Mouse (Mus musculus) forebrain, embryonic 15.5 days (tissue): ENCODE data around the gene Spag5. TPM values are rescaled to one million over a fixed set of nuclear protein-coding genes. Genes with fewer than 3 reads are reported as not detected.

Experiments used
- ATAC-seq: fragments of 200-750 bp; cut with Nextera tagmentation; replicated peaks from 2 replicates; pipeline ENCODE4 v1.8.0; 2017; ENCODE audit warnings: mild to moderate bottlenecking, moderate TSS enrichment, moderate library complexity
- H3K27ac ChIP-seq: fragments of 300-500 bp; sonication (generic); replicated peaks from 2 replicates; pipeline ENCODE4 v1.5.1; 2015; ENCODE audit warnings: mild to moderate bottlenecking, inconsistent platforms
- H3K27me3 ChIP-seq: fragments of 300-500 bp; sonication (generic); 2 replicates; pipeline ENCODE4 v1.6.1; 2015; ENCODE audit warnings: inconsistent platforms
- H3K36me3 ChIP-seq: fragments of 300-500 bp; sonication (generic); 2 replicates; pipeline ENCODE4 v1.6.1; 2015; ENCODE audit warnings: mild to moderate bottlenecking, inconsistent platforms
- H3K4me1 ChIP-seq: fragments of 300-500 bp; sonication (generic); 2 replicates; pipeline ENCODE4 v1.6.1; 2015; ENCODE audit warnings: inconsistent platforms
- H3K4me2 ChIP-seq: fragments of 300-500 bp; sonication (generic); replicated peaks from 2 replicates; pipeline ENCODE4 v1.6.1; 2015; ENCODE audit warnings: mild to moderate bottlenecking, inconsistent platforms
- H3K4me3 ChIP-seq: fragments of 300-500 bp; sonication (generic); 2 replicates; pipeline ENCODE4 v1.5.1; 2015; ENCODE audit warnings: mild to moderate bottlenecking, inconsistent platforms
- H3K9ac ChIP-seq: fragments of 300-500 bp; sonication (generic); replicated peaks from 2 replicates; pipeline ENCODE4 v1.6.1; 2015; ENCODE audit warnings: mild to moderate bottlenecking, inconsistent platforms
- H3K9me3 ChIP-seq: fragments of 300-500 bp; sonication (generic); 2 replicates; pipeline ENCODE4 v1.6.1; 2016; ENCODE audit warnings: inconsistent platforms
- WGBS: fragments of 180-500 bp; shearing (Covaris S2); methylation state at CpG from one replicate; pipeline ENCODE4 v1.1.7; 2015; ENCODE audit warnings: mixed read lengths; 5-methylcytosine and 5-hydroxymethylcytosine counted together
- polyA plus RNA-seq: library from polyadenylated mRNA; unstranded; fragments of >200 nt; fragmentation: Nextera tagmentation; extraction: Ambion mirVana; gene quantifications from 2 replicates; pipeline ENCODE4 v1.2.1, GENCODE M21; 2015

The Spag5 gene
- polyA plus RNA-seq, 1 experiment from 2014 or later, result 23.2 TPM

DNA sequence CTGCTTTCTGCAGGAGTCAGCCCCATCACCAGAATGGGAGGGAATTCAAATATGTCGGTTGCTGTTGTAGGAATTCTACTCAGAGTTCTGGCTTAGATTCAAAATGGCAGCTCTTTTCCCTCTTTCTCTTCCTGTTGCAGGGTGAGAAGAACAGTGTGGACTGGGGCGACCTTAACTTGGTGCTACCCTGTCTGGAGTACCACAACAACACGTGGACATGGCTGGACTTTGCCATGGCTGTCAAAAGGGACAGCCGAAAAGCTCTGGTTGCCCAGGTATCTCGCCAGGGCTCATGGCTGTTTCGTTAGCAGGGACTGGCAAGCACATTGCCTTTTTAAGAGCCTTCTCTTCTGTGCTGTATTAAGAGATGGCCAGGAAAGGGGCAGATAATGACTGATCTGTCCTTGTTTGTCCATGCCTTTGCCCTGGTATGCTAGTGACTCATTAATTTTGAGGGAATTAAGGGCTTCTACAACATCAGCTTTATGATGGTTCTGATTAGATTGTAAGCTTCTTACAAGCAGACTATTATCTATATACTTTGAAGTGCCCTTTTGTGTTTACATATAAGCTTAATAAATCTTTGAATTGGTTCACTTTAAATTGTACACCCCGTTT lies 12.1 kb upstream of the Spag5 start:
- Histone ChIP-seq H3K9me3 (no peaks in the 10 kb centered on the region), H3K36me3 (peaks cover 84% of the 10 kb centered on the region), H3K4me3 (no peak overlapping the region), H3K4me1 (no peaks in the 10 kb centered on the region), H3K27me3 (no peaks in the 10 kb centered on the region), H3K4me2 (no peak overlapping the region), H3K27ac (no peak overlapping the region), H3K9ac (no peak overlapping the region)
- WGBS, result 90% methylated on average over 7 of the region's 7 CpGs
- no peak for ATAC-seq

DNA sequence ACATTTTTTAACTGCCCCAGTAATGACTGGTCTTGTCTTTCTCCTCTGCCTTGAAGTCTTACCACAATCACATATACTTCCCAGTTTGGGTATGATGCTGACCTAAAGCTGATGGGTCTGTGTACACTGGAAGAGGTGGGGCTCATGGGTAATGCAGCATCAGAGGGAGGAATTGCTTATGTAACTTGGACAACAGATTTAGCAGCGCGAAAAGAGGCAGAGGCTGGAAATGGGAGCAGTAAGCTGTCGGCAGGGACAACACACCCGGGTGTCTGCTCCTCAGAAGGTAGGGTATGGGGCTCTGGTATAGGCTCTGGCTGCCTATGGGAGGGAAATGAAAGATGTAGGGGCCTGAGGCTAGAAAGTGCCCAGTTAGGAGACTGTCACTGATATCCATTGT lies 10.7 kb upstream of the Spag5 start, which contains the start of gene BC030499:
Gene BC030499 (plus strand): TSS at position 188 of the 400 bp plus-strand sequence.
- Histone ChIP-seq H3K36me3 (peaks cover 70% of the 10 kb centered on the region), H3K27me3 (no peaks in the 10 kb centered on the region), H3K4me1 (no peaks in the 10 kb centered on the region), H3K4me3 (no peak within 1 kb of the TSS), H3K9ac (no peak within 1 kb of the TSS), H3K27ac (no peak within 1 kb of the TSS), H3K4me2 (no peak within 1 kb of the TSS), H3K9me3 (no peaks in the 10 kb centered on the region)
- WGBS, result 91% methylated on average over 4 of the region's 4 CpGs
- ATAC-seq, result no peak

DNA sequence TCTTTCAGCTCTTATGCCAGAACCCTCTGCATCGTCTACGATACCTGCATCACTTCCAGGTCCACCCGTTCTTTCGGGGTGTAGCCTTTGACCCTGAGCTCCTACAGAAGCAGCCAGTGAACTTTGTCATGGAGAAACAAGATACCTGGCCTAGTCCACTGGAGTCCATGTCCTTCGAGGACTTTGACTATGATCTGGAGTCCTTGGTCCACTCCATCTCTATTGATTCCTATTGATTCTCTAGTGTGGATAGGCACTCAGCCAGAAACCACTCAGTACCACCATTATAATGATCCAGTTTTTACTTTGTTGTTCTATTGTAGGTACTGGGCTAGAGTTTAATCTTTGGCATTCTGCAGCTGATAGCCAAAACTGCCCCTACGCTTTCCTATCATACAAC lies 6.7 kb upstream of the Spag5 start:
- no peak overlapping the region for H3K4me3 ChIP-seq

DNA sequence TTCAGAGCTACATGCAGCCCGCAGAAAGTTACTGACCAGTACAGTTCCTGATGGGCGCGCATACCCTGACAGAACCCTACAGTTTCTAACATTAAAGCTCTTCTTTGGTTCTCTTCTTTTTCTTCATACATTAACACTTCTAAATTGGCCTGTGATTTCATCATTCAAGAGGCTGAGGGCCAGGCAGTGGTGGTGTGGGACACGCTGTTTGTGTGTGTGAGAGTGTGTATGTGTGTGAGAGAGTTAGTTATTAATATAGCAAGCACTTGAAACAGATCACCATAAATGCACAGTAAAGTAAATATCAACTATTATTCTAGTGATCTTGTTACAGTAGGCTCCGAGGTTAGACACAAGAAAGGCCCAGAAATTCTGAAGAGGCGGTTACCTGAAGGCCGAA lies 412 bp upstream of the Spag5 start:
- H3K4me3 ChIP-seq, result peak overlapping the region; percentile 67
- no peaks in the 10 kb centered on the region for H3K9me3 ChIP-seq
- H3K4me2 ChIP-seq, result peak overlapping the region; percentile 99
- peak overlapping the region; percentile 58 for H3K9ac ChIP-seq
- WGBS, result 72% methylated on average over 7 of the region's 7 CpGs
- ATAC-seq, result peak; percentile 24; the same call in 1 of the 2 replicates
- 0 out of 2 replicates have a peak, but pooled peaks cover 3% of the 10 kb centered on the region for H3K36me3 ChIP-seq
- H3K27me3 ChIP-seq, result no peaks in the 10 kb centered on the region
- H3K4me1 ChIP-seq, result peaks cover 15% of the 10 kb centered on the region
- peak overlapping the region; percentile 55 for H3K27ac ChIP-seq

More for the DNA sequence above, 6.7 kb upstream of the Spag5 start:
- H3K36me3 ChIP-seq, result peaks cover 33% of the 10 kb centered on the region
- H3K27me3 ChIP-seq, result no peaks in the 10 kb centered on the region
- no peaks in the 10 kb centered on the region for H3K9me3 ChIP-seq
- no peaks in the 10 kb centered on the region for H3K4me1 ChIP-seq
- ATAC-seq, result no peak
- no peak overlapping the region for H3K27ac ChIP-seq
- WGBS, result 96% methylated on average over 6 of the region's 6 CpGs
- no peak overlapping the region for H3K4me2 ChIP-seq
- H3K9ac ChIP-seq, result no peak overlapping the region

DNA sequence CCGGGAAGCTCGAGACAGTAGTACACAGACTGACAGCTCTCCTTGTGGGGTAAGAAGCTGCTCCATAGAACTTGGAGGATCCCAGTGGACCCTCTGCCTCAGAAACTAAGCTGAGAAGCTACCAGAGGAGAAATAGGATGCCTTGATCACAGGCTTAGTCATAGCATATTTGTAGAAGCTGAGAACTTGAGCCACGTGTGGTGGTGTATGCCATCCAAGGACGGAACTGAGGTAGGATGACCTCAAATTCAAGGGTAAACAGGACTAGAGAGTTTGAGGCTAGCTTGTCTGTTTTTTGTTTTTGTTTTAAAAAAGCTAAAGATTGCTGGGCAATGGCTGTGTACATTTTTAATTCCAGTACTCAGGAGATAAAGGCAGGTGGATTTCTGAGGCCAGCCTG lies 3.9 kb downstream of the Spag5 start:
- WGBS, result 91% methylated on average over 4 of the region's 4 CpGs
- no peaks in the 10 kb centered on the region for H3K27me3 ChIP-seq
- peaks cover 18% of the 10 kb centered on the region for H3K4me1 ChIP-seq
- ATAC-seq, result no peak
- no peaks in the 10 kb centered on the region for H3K9me3 ChIP-seq
- H3K27ac ChIP-seq, result no peak overlapping the region
- H3K9ac ChIP-seq, result no peak overlapping the region
- H3K4me2 ChIP-seq, result no peak overlapping the region
- H3K36me3 ChIP-seq, result peaks cover 15% of the 10 kb centered on the region; the same call in 1 of the 2 replicates
- H3K4me3 ChIP-seq, result no peak overlapping the region

- Histone ChIP-seq H3K4me2 (no peak overlapping the region), H3K27ac (no peak overlapping the region), H3K9ac (no peak overlapping the region), H3K9me3 (no peaks in the 10 kb centered on the region), H3K27me3 (no peaks in the 10 kb centered on the region), H3K4me3 (no peak overlapping the region), H3K4me1 (peaks cover 3% of the 10 kb centered on the region; the same call in 1 of the 2 replicates), H3K36me3 (peaks cover 27% of the 10 kb centered on the region; the same call in 1 of the 2 replicates)
- no peak for ATAC-seq
- WGBS, result 93% methylated on average over 8 of the region's 8 CpGs
Observed at GRCm38 (mm10) chr11:78310861-78311511, 9.7 kb downstream of the Spag5 start.

GRCm38 (mm10) chr11:78313662-78314061 lies 12.3 kb downstream of the Spag5 start:
- H3K36me3 ChIP-seq, result peaks cover 27% of the 10 kb centered on the region; the same call in 1 of the 2 replicates

DNA sequence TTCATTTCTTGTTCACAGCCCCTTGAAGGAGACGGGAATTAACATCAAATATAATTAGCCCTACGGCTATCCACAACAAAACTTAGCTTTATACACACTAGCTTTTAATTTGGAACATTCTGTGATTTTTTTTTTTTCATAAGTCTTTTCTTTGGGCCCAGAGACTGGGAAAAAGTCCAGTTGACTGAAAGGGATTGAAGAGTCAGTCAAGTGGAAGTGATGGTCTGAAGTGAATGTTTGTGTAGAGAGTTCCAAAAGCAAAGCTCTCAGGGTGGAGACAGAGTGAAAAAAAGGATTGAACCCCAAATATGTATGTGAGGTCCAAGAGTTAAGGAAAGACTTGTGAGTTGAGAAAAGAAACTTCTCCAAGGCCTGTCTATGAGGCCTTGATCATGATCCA lies 17.1 kb downstream of the Spag5 start:
- no peaks in the 10 kb centered on the region for H3K9me3 ChIP-seq
- ATAC-seq, result no peak
- no peak overlapping the region for H3K4me2 ChIP-seq
- H3K36me3 ChIP-seq, result peaks cover 22% of the 10 kb centered on the region; the same call in 1 of the 2 replicates
- H3K27ac ChIP-seq, result peak overlapping the region; percentile 33; the same call in 1 of the 2 replicates
- no peaks in the 10 kb centered on the region for H3K27me3 ChIP-seq
- WGBS, result 50% methylated on average over 2 of the region's 2 CpGs
- peaks cover 16% of the 10 kb centered on the region for H3K4me1 ChIP-seq
- H3K9ac ChIP-seq, result no peak overlapping the region
- H3K4me3 ChIP-seq, result no peak overlapping the region

More at GRCm38 (mm10) chr11:78313662-78314061, 12.3 kb downstream of the Spag5 start:
- H3K4me3 ChIP-seq, result no peak overlapping the region
- H3K4me2 ChIP-seq, result no peak overlapping the region
- WGBS, result 92% methylated on average over 2 of the region's 2 CpGs
- H3K27ac ChIP-seq, result no peak overlapping the region
- no peak overlapping the region for H3K9ac ChIP-seq
- H3K4me1 ChIP-seq, result no peaks in the 10 kb centered on the region
- H3K9me3 ChIP-seq, result no peaks in the 10 kb centered on the region
- no peaks in the 10 kb centered on the region for H3K27me3 ChIP-seq
- no peak for ATAC-seq

DNA sequence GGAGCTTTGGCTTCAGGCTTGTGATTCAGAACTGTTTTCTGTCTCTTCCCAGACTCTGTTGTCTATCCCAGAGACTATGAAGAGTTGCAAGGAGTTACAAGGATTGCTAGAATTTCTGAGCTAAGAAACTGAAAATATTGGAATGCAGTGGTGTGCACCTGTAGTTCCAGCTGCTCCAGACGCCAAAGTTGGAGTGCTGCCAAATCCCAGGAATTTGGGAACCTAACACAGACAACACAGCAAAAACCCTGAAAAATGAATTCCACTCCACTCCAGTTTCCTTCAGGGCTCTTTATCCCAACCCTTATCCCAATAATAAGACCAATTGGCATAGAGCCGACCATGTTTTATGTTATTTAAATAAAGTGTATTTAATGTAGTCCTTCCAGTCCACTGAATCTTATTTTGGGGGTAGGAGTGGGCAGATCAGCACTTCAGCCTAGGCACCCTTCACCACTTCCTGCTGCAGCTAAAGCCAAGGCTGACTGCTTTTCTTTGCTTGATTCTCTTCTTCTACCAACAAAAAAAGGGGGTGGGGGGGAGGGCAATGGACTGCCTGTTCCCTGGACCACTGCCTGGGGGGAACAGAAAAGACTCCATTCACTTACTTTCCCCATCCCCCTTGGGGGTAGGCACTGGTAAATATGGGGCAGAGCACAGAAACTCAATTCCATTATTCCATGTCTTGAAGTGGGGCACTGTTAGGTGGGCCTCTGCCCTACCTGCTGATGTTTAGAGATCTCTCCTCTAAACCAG lies 20.9 kb downstream of the Spag5 start:
- H3K4me1 ChIP-seq, result peaks cover 28% of the 10 kb centered on the region
- peaks cover 10% of the 10 kb centered on the region; the same call in 1 of the 2 replicates for H3K36me3 ChIP-seq
- H3K9ac ChIP-seq, result no peak overlapping the region
- no peaks in the 10 kb centered on the region for H3K27me3 ChIP-seq
- ATAC-seq, result peak; percentile 58
- peak overlapping the region; percentile 25 for H3K4me3 ChIP-seq
- no peaks in the 10 kb centered on the region for H3K9me3 ChIP-seq
- WGBS, result 16% methylated on average over 2 of the region's 2 CpGs
- H3K27ac ChIP-seq, result peak overlapping the region; percentile 82
- peak overlapping the region; percentile 42 for H3K4me2 ChIP-seq

DNA sequence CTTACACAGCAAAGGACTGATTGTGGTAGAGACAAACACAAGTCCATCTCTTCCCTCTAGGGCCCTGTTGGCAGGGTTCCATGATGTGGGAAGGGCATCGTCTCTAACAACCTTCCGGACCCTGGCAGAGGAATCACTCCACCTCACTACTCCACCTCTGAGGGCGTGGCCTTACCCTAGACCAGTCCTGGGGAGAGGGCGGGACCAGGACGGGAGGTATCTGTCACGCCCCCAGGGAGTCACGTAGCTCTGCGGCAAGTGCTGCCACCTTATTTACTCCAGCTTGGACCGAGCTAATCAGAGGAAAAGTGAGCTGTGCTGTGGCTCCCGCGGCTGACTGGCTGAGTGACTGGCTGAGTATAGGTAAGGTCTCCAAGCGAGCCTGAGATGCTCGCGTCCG lies 21.5 kb downstream of the Spag5 start, which contains the start of gene Aldoc:
Gene Aldoc (plus strand): TSS at position 109 of the 400 bp plus-strand sequence.
- no peaks in the 10 kb centered on the region for H3K9me3 ChIP-seq
- H3K27me3 ChIP-seq, result no peaks in the 10 kb centered on the region
- H3K4me2 ChIP-seq, result peak within 1 kb of the TSS; percentile 42
- peaks cover 28% of the 10 kb centered on the region for H3K4me1 ChIP-seq
- H3K9ac ChIP-seq, result peak within 1 kb of the TSS; percentile 23; the same call in 1 of the 2 replicates
- peaks cover 10% of the 10 kb centered on the region; the same call in 1 of the 2 replicates for H3K36me3 ChIP-seq
- ATAC-seq, result peak; percentile 86
- H3K4me3 ChIP-seq, result peak within 1 kb of the TSS; percentile 25
- H3K27ac ChIP-seq, result peak within 1 kb of the TSS; percentile 82
- WGBS, result 4% methylated on average over 15 of the region's 15 CpGs

DNA sequence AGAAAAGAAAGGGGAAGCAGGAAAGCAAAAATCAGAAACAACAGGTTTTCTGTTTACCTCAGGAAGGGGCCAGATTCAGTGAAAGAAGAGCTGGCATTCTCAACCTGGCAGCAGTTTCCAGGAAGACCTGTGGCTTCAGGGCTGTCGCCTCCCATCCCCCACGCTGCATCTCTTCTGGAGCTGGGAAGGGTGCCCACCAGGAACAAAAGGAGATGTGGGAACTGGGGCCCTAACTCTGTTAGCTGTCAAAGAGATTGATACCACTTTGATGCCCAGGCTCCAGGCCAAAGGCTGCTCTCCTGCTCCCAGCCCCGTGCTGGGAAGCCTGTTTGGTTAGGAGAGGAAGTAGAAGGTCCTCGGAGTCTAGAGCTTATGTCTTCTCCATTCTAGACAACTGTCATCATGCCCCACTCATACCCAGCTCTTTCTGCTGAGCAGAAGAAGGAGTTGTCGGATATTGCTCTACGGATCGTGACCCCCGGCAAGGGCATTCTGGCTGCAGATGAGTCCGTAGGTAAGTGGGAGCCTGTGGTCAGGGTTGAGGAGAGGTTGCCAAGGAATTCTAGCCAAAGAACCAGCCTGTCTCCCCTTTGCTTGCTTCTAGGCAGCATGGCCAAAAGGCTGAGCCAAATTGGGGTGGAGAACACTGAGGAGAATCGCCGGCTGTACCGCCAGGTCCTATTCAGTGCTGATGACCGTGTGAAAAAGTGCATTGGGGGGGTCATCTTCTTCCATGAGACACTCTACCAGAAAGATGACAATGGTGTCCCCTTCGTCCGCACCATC lies 22.9 kb downstream of the Spag5 start:
- Histone ChIP-seq H3K27me3 (no peaks in the 10 kb centered on the region), H3K4me1 (peaks cover 33% of the 10 kb centered on the region), H3K4me3 (peak overlapping the region; percentile 25)

More for the DNA sequence above, 22.9 kb downstream of the Spag5 start:
- Histone ChIP-seq H3K4me2 (peak overlapping the region; percentile 42), H3K9ac (no peak overlapping the region), H3K9me3 (no peaks in the 10 kb centered on the region), H3K27ac (peak overlapping the region; percentile 82; the same call in 1 of the 2 replicates), H3K36me3 (0 out of 2 replicates have a peak, but pooled peaks cover 6% of the 10 kb centered on the region)
- ATAC-seq, result no peak
- 58% methylated on average over 15 of the region's 15 CpGs for WGBS
